Mouse (Mus musculus) MEL (cell line): Measurements from ENCODE around the gene Itgb3.

Experiments
- CTCF ChIP-seq, 3 experiments: IDR thresholded peaks in 2 of 3; conservative IDR thresholded peaks in 1 of 3; 2 replicates each; pipeline ENCODE4 v1.5.1; 2011 to 2012; ENCODE audit warnings: low read length in 3 of 3, low read depth in 2 of 3, mild to moderate bottlenecking in 2 of 3, improper control_type of control experiment in 1 of 3, inconsistent platforms in 1 of 3, mixed read lengths in 1 of 3, moderate library complexity in 1 of 3; ENCODE audit not compliant: control insufficient read depth in 1 of 3, insufficient read depth in 1 of 3, poor library complexity in 1 of 3, severe bottlenecking in 1 of 3
- POLR2A ChIP-seq, 2 experiments: IDR thresholded peaks; 2 replicates each; pipeline ENCODE4 v1.6.1; 2011 to 2012; ENCODE audit warnings: low read length in 2 of 2, mild to moderate bottlenecking in 2 of 2, control low read depth in 1 of 2, improper control_type of control experiment in 1 of 2, low read depth in 1 of 2, moderate library complexity in 1 of 2; ENCODE audit not compliant: control insufficient read depth in 1 of 2, insufficient read depth in 1 of 2, poor library complexity in 1 of 2
- UBTF ChIP-seq: IDR thresholded peaks from 2 replicates; pipeline ENCODE4 v1.6.1; 2012; ENCODE audit warnings: low read depth, mild to moderate bottlenecking, inconsistent platforms, low read length, improper control_type of control experiment, moderate library complexity, borderline replicate concordance; ENCODE audit not compliant: insufficient read depth

DNA sequence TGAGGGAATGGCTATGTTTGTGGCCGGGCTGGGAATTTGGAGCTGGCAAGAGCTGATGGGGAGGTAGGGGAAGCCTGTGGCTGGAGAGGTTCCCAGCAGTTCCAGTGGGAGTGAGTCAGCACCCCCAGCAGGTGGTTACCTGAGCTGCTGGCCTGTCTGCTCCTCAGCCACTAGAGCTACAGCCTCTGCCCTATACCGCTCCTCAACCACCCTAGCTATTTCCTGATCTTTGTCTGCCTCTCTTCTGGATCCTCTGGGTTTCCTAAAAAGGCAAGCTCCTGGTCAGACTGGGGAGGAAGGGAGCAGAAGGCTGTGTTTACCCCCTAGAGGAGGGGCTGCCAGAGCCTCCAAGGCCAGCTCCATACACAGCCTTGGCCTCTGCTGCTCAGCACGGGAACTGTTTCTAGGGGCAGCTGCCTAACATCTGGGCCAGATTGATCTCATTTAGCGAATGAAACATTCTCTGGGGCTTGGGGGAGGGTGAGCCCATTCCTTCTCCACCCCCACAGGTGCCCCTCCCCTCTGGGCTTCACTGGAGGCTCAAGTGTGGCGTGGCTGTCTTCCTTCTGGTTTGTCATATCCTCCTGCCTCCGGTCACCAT, 17.1 kb downstream of the Itgb3 start:
- TF ChIP-seq CTCF (IDR thresholded peaks at IDR 0.05 in 2 of 3, conservative IDR thresholded peaks at IDR 0.05 in 1 of 3; ENCODE audit: control insufficient read depth in 1 of 3, insufficient read depth in 1 of 3, low read depth in 2 of 3, low read length in 3 of 3, poor library complexity in 1 of 3, severe bottlenecking in 1 of 3) (no peak), UBTF (no peak), POLR2A (IDR thresholded peaks at IDR 0.05; ENCODE audit: control insufficient read depth in 1 of 2, insufficient read depth in 1 of 2, low read depth in 1 of 2, low read length in 2 of 2, poor library complexity in 1 of 2) (no peak)
